Mouse (Mus musculus): ENCODE data around the gene Cysltr1. TPM values are rescaled to one million over a fixed set of nuclear protein-coding genes. Genes with fewer than 3 reads are reported as not detected.

The Cysltr1 gene
- polyA plus RNA-seq (2014; fragmentation: Illumina TruSeq; extraction: RNeasy Lipid Tissue Mini Kit (QIAGEN cat#74804); ENCODE audit: low read depth, low replicate concordance), result 1.8 TPM

GRCm38 (mm10) chrX:106603386-106603785, at the start of gene Cysltr1:
Gene Cysltr1 (minus strand): TSS chrX:106603679.

GRCm38 (mm10) chrX:106582886-106583285, 20.6 kb downstream of the Cysltr1 start, which contains the start of gene Gm5127:
Gene Gm5127 (plus strand): TSS chrX:106583186.

Other genes with a start within 250 kb of the Cysltr1 start
- gene Fndc3c1, start 118.3 kb downstream of the Cysltr1 start, polyA plus RNA-seq (2014; fragmentation: Illumina TruSeq; extraction: RNeasy Lipid Tissue Mini Kit (QIAGEN cat#74804); ENCODE audit: low read depth, low replicate concordance), result not detected
- not detected for gene Gm5127, start 20.5 kb downstream of the Cysltr1 start, polyA plus RNA-seq (2014; fragmentation: Illumina TruSeq; extraction: RNeasy Lipid Tissue Mini Kit (QIAGEN cat#74804); ENCODE audit: low read depth, low replicate concordance)
- 1.3 TPM for gene Rtl3, start 237.0 kb upstream of the Cysltr1 start, polyA plus RNA-seq (2014; fragmentation: Illumina TruSeq; extraction: RNeasy Lipid Tissue Mini Kit (QIAGEN cat#74804); ENCODE audit: low read depth, low replicate concordance)

Data from heart, adult 10 weeks (tissue).